Mouse (Mus musculus) 3T3-L1 (cell line): Measurements from ENCODE around the gene Gm11096.
A peak's percentile ranks its signal among the peaks of the same experiment; 100 is the strongest.

Experiments used
- DNase-seq: peaks from one replicate; pipeline ENCODE4 v3.0.0-alpha.2; 2015; ENCODE audit warnings: low read depth, low spot score

Gene Gm11096

GRCm38 (mm10) chr17:81480351-81481161 is 39.0 kb downstream of the Gm11096 start:
- peak; percentile 51 for DNase-seq

GRCm38 (mm10) chr17:81481843-81482490 is 40.4 kb downstream of the Gm11096 start:
- DNase-seq = no peak

DNA sequence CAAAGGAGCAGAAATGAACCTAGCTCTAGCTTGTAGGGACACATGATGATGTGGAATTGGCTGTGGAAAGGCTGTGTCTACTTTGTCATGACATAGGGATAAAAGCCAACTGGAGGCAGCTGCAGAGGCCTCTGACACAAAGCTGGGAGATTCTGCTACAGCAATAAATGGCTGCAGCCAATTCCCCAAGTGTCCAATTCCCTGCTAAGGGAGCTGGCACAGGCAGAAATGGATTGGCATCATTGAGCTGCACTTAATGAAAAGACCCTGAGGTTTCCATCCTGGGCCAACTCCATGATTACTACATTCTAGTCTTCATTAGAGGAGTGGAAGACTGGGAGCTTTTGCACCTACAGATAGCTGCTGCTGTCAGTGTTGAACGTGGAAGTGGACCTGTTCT is 44.8 kb downstream of the Gm11096 start:
- DNase-seq = no peak
